Mouse (Mus musculus): ENCODE data around the gene Vkorc1.

DNA sequence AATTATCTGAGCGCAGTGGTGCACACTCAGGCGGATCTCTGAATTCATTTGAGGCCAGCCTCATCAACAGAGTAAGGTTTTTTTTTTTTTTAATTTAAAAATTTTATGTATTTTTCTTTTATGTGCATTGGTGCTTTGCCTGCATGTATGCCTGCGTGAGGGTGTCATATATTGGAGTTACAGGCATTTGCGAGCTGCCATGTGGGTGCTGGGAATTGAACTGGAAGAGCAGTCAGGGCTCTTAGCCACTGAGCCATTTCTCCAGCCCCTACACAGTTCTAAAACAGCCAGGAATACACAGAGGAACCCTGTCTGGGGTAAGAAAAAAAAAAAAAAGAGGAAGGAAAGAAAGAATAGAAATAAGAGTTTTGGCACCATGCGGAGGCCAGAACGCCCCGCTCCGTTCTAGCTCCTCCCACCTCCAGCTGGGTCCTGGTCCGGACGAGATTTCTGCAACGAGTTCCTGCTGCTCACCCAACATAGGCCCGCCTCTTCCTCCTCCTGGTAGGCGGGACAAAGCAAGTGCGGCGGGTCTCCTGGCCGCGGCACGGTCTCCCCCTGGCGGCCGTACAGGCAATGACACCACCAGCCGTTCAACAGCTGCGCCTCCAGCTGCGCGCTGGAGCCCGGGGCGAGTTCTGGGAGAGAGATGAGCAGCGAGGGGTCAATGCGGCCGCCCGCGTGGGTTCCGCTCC, 39.8 kb upstream of the Vkorc1 start:
- TF ChIP-seq CTCF (IDR thresholded peaks at IDR 0.05; ENCODE audit: low read depth) (peak; percentile 100), EP300 (IDR thresholded peaks at IDR 0.05; ENCODE audit: low read depth) (no peak)

Data from liver, postnatal 0 days (tissue).